Mouse (Mus musculus) bone marrow, adult 2 months (tissue): ENCODE data around the gene Phrf1.

Source experiments
- CTCF ChIP-seq: fragments of 200-500 bp; IDR thresholded peaks from 2 replicates; pipeline ENCODE4 v1.5.1; 2011; ENCODE audit warnings: low read length, control low read depth; ENCODE audit not compliant: control insufficient read depth, insufficient read depth
- POLR2A ChIP-seq: fragments of 200-500 bp; IDR thresholded peaks from 2 replicates; pipeline ENCODE4 v1.6.1; 2011; ENCODE audit warnings: low read depth, mild to moderate bottlenecking, control low read depth, low read length, borderline replicate concordance; ENCODE audit not compliant: control insufficient read depth

DNA sequence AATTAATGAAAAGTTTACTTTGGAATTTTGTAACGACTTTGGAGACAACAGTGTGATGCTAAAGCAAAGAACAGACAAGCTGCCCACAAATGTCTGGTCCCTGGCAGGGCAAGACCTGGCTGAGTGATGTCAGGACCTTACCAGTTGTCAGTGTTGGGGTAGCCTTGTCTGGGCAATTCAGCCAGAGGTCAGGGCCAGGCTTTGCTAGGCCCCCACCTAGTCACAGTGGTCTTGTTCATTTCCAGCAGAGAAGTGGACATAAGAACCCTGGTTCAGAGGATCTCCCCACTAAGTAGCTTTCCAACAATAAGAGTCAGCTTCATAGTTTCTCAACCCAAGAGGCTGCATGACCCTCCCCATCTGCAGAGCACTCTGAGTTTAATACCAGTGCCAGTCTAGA, 8.2 kb upstream of the Phrf1 start:
- no peak for TF ChIP-seq POLR2A
- TF ChIP-seq CTCF, result no peak
